Mouse (Mus musculus) liver, embryonic 14.5 days (tissue): Measurements from ENCODE around the gene Ccl22. TPM values are rescaled to one million over a fixed set of nuclear protein-coding genes. Genes with fewer than 3 reads are reported as not detected.
A peak's percentile ranks its signal among the peaks of the same experiment; 100 is the strongest.

Experiments
- ATAC-seq: fragments of 200-750 bp; cut with Nextera tagmentation; 2 replicates; pipeline ENCODE4 v1.8.0; 2017; ENCODE audit warnings: moderate number of reproducible peaks, mild to moderate bottlenecking, moderate library complexity; ENCODE audit not compliant: insufficient read depth
- DNase-seq, 3 experiments: peaks; one replicate each; pipeline ENCODE4 v3.0.0-alpha.2; 2012 to 2013; ENCODE audit warnings: low read depth in 3 of 3, low spot score in 3 of 3
- H3K27ac ChIP-seq: fragments of 300-500 bp; sonication (generic); 2 replicates; pipeline ENCODE4 v1.5.1; 2014; ENCODE audit warnings: moderate library complexity, mild to moderate bottlenecking, control low read depth, inconsistent platforms
- H3K27me3 ChIP-seq: fragments of 300-500 bp; sonication (generic); 2 replicates; pipeline ENCODE4 v1.6.1; 2014; ENCODE audit warnings: mild to moderate bottlenecking, low read length, moderate library complexity; ENCODE audit not compliant: control insufficient read depth, insufficient read depth
- H3K36me3 ChIP-seq: fragments of 300-500 bp; sonication (generic); replicated peaks from 2 replicates; pipeline ENCODE4 v1.6.1; 2014; ENCODE audit warnings: low read depth; ENCODE audit not compliant: control insufficient read depth, insufficient read depth
- H3K4me1 ChIP-seq, 2 experiments: fragments of 200-500 bp in 1 of 2; fragments of 300-500 bp in 1 of 2; sonication (generic) in 1 of 2; replicated peaks; 2 replicates each; pipeline ENCODE4 v1.6.1; 2012 to 2014; ENCODE audit warnings: antibody characterized with exemption in 1 of 2, inconsistent platforms in 1 of 2, low read length in 1 of 2; ENCODE audit not compliant: control insufficient read depth in 2 of 2, insufficient read depth in 2 of 2
- H3K4me2 ChIP-seq: fragments of 300-500 bp; sonication (generic); 2 replicates; pipeline ENCODE4 v1.6.1; 2014; ENCODE audit warnings: low read depth, mild to moderate bottlenecking, control low read depth, moderate library complexity
- H3K4me3 ChIP-seq, 2 experiments: fragments of 200-500 bp in 1 of 2; fragments of 300-500 bp in 1 of 2; sonication (generic) in 1 of 2; 2 replicates each; pipeline ENCODE4 v1.5.1; 2012 to 2014; ENCODE audit warnings: low read depth in 2 of 2, low read length in 2 of 2, mild to moderate bottlenecking in 2 of 2, control low read depth in 1 of 2, inconsistent platforms in 1 of 2, moderate library complexity in 1 of 2; ENCODE audit not compliant: insufficient read depth in 1 of 2
- H3K9ac ChIP-seq: fragments of 300-500 bp; sonication (generic); replicated peaks from 2 replicates; pipeline ENCODE4 v1.6.1; 2014; ENCODE audit warnings: mild to moderate bottlenecking, control low read depth, moderate library complexity
- H3K9me3 ChIP-seq: fragments of 300-500 bp; sonication (generic); 2 replicates; pipeline ENCODE4 v1.6.1; 2016; ENCODE audit warnings: low read length, mixed read lengths; ENCODE audit not compliant: control insufficient read depth
- CTCF ChIP-seq: IDR thresholded peaks from 2 replicates; pipeline ENCODE4 v1.5.1; 2016; ENCODE audit warnings: antibody characterized with exemption, low read depth, control low read depth
- EP300 ChIP-seq: IDR thresholded peaks from 2 replicates; pipeline ENCODE4 v1.6.1; 2016; ENCODE audit warnings: antibody characterized with exemption, low read depth
- WGBS: fragments of 180-500 bp; shearing (Covaris S2); extraction: QIAGEN DNeasy Blood & Tissue Kit; methylation state at CpG from one replicate; pipeline ENCODE4 v1.1.7; 2014; ENCODE audit not compliant: insufficient replicate concordance; 5-methylcytosine and 5-hydroxymethylcytosine counted together
- polyA plus RNA-seq, 2 experiments: library from polyadenylated mRNA; depleted of rRNA in 1 of 2; stranded (reverse) in 1 of 2; unstranded in 1 of 2; fragments of >200 nt; fragmentation: Nextera tagmentation in 1 of 2; extraction: Ambion mirVana in 1 of 2; gene quantifications; 2 replicates each; pipeline versions ENCODE4 v1.2.1 to v1.2.3; 2012 to 2014

The Ccl22 gene
- polyA plus RNA-seq, 2 experiments, result 0.17 to 0.22 TPM

DNA sequence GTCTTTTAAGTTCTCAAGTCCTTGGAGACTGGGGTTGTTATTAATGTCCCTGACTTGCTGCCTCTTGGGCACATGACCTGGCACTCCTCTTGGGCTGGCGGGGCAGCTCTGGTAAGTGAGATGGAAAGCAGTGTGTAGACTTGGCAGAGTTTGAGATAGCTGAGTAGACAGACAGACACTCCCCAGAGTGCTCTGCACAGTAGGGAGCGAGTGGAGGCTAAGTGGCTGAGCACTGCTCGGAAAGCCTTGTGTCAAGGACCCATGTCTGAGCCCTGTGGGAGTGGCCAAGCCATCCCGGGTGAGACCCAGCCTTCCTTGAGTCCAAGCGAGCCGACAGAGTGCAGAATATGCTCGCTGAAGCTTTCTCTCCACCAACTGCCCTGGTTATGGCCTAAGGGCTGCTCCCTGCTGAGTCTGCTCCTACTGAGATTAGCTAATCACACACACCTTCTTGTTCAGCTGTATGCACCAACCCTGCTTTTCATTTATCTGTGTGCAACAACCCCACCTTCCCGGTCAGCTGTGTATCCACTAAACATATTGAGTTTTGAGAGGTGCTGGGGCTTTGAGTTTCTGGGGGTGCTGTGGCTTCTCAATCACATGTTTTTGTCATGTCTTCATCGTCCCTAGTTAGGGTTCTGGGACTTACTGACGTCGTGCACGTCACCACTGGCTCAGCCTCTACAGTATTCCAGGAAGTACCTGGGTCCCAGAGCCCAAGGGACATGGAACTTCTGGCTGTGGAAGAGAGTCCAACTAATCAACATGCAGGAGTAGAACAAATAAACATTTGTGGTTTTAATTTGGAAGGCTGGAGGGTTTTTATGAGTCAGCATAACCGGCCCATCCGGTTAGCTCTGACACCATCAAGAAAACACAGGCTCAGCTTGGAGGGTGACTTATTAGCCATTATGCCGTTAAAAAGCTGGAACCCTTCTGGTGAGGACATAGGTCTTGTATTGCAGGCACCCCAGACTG is 42.4 kb downstream of the Ccl22 start:
- Histone ChIP-seq H3K36me3 (no peaks in the 10 kb centered on the region), H3K4me2 (peak overlapping the region; percentile 63), H3K4me3 (peak overlapping the region; percentile 7 to 8; a peak in 3 of 4 replicates), H3K9ac (peak overlapping the region; percentile 70), H3K27me3 (peaks cover 4% of the 10 kb centered on the region; the same call in 1 of the 2 replicates), H3K9me3 (no peaks in the 10 kb centered on the region), H3K4me1 (peaks cover 36 to 41% of the 10 kb centered on the region in 2 experiments), H3K27ac (peak overlapping the region; percentile 99)
- WGBS, result 23% methylated on average over 15 of the region's 15 CpGs
- ATAC-seq (peak; percentile 99), DNase-seq (peak; percentile 84 to 90 (median 86))
- TF ChIP-seq CTCF (0 out of 2 replicates have a peak, but pooled peaks have one; percentile 3), EP300 (peak; percentile 100)

DNA sequence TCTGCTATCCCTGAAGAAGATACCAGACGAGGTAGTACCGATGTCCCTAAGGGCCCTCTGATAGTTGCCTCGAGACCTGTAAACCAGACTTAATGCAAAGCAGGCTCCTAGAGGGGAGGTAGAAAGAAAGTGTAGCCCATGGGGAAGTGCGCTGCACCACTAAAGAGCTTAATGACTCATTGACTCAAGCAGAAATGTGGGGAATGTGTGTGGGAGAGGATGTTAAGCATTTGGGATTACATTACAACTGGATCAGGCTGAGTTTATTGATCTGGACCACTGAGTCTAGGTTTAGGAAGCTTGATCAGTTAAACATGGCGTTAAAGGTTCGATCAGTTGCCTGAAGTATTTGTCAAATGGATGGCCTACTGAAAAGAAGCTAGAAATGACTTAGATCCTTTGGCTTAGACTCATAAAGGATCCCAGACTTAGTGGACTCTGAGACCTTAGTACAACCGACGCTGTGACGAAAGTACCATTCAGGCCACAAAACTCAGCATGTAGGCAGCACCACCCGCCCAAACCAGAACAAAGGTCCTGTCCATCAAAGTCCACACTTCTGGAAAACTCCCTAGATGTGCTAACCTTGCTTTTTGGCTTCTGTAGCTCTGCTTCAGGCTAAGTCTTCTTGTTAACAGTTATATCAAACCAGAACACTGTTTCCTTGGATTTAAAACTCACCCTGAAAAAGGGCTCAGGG is 44.0 kb downstream of the Ccl22 start:
- DNase-seq (no peak), ATAC-seq (no peak)
- H3K27ac ChIP-seq, result no peak overlapping the region
- peaks cover 4% of the 10 kb centered on the region; the same call in 1 of the 2 replicates for H3K27me3 ChIP-seq
- peaks cover 36 to 44% of the 10 kb centered on the region in 2 experiments for H3K4me1 ChIP-seq
- no peaks in the 10 kb centered on the region for H3K9me3 ChIP-seq
- H3K9ac ChIP-seq, result no peak overlapping the region
- no peaks in the 10 kb centered on the region for H3K36me3 ChIP-seq
- no peak for TF ChIP-seq EP300
- H3K4me3 ChIP-seq, result no peak overlapping the region
- no peak overlapping the region for H3K4me2 ChIP-seq
- 80% methylated on average over 10 of the region's 10 CpGs for WGBS

DNA sequence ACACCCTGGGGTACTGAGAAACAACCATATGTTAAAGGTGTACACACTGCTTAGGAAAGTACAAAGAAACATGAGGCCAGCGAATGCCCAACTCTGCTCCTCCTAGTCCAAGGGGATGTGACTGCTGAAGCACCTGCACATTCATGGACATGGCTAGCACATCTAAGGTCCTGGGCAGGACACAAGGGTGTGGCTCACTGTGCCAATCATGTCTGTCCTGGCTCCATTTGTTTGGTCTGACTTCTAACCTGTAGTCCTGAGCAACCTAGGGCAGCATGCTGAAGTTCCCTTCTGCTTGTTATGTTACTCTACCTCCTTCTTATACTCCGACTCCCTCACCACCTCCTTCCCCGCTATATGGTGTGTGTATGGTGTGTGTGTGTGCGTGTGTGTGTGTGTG is 49.0 kb downstream of the Ccl22 start:
- no peaks in the 10 kb centered on the region for H3K36me3 ChIP-seq
- no peaks in the 10 kb centered on the region for H3K9me3 ChIP-seq
- H3K27me3 ChIP-seq, result peaks cover 4% of the 10 kb centered on the region; the same call in 1 of the 2 replicates
- no peak overlapping the region for H3K9ac ChIP-seq
- H3K4me3 ChIP-seq, result no peak overlapping the region
- TF ChIP-seq CTCF (no peak), EP300 (no peak)
- no peak overlapping the region for H3K27ac ChIP-seq
- no peak for DNase-seq
- 77% methylated on average over 4 of the region's 4 CpGs for WGBS
- no peak overlapping the region for H3K4me2 ChIP-seq
- peak; percentile 60 for ATAC-seq
- H3K4me1 ChIP-seq, result peaks cover 3 to 9% of the 10 kb centered on the region in 2 experiments

DNA sequence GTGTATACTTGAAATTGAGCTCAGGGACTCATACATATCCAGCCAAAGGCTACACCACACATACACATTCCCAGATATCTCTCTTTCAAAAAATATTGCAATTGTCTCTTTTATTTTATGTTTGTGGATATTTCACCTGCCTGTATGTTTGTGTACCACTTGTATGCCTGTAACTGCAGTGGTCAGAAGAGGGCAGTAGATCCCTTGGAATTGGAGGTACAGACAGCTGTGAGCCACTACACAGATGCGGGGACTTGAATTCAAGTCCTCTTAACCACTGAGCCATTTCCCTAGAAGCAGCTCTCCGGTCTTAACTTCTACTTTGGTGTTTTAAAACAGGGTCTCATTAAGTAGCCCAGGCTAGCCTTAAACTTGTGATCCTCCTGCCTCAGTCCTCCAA is 49.4 kb downstream of the Ccl22 start:
- peak in 1 of 3 experiments; percentile 26 for DNase-seq
- WGBS, result 72% methylated on average over 2 of the region's 2 CpGs

More for the DNA sequence above, 49.4 kb downstream of the Ccl22 start:
- no peak overlapping the region for H3K4me3 ChIP-seq
- TF ChIP-seq EP300 (no peak), CTCF (peak; percentile 59)
- no peak overlapping the region for H3K4me2 ChIP-seq
- peaks cover 4% of the 10 kb centered on the region; the same call in 1 of the 2 replicates for H3K27me3 ChIP-seq
- no peak overlapping the region for H3K9ac ChIP-seq
- peaks cover 3 to 5% of the 10 kb centered on the region in 2 experiments; a peak in 3 of 4 replicates for H3K4me1 ChIP-seq
- H3K36me3 ChIP-seq, result no peaks in the 10 kb centered on the region
- no peak overlapping the region for H3K27ac ChIP-seq
- no peaks in the 10 kb centered on the region for H3K9me3 ChIP-seq
- ATAC-seq, result no peak
